Comparison of ENCODE assay signal across 26 mouse cellular contexts in genomic region chr3:108518276-108518675, GRCm38 (mm10). TPM values are rescaled to one million over a fixed set of nuclear protein-coding genes. Genes with fewer than 3 reads are reported as not detected.
DNase-seq lines count a peak whose midpoint lies in the region; ATAC-seq and TF ChIP-seq lines count a peak whose summit lies in the region.
"Had no signal": no experiment of that assay in that cellular context is flagged by ENCODE, and none has a peak within 500 bp of the region (broad histone marks: within the 10 kb centered on the region; RNA-seq: fewer than 3 reads in every experiment).

No protein-coding gene starts in this region.

- no peak for TF ChIP-seq EP300 in lung, postnatal 0 days (IDR thresholded peaks at IDR 0.05)

- no peaks in the 10 kb centered on the region for H3K9me3 ChIP-seq in lung, postnatal 0 days (ENCODE audit: low read length)
- H3K9me3 ChIP-seq in midbrain, embryonic 11.5 days (ENCODE audit: control insufficient read depth, low read length) = no peaks in the 10 kb centered on the region
- no peaks in the 10 kb centered on the region for H3K9me3 ChIP-seq in midbrain, embryonic 10.5 days (replicated peaks)
- H3K9me3 ChIP-seq in hindbrain, embryonic 14.5 days (ENCODE audit: control insufficient read depth, low read length) = no peaks in the 10 kb centered on the region
- H3K9me3 ChIP-seq: embryonic facial prominence, embryonic 13.5 days; embryonic facial prominence, embryonic 15.5 days; forebrain, embryonic 10.5 days; forebrain, embryonic 12.5 days had no signal

- no peaks in the 10 kb centered on the region for H3K27me3 ChIP-seq in lung, postnatal 0 days (replicated peaks; ENCODE audit: insufficient read depth, low read length)
- H3K27me3 ChIP-seq in midbrain, embryonic 11.5 days (ENCODE audit: control insufficient read depth, insufficient read depth, low read length) = no peaks in the 10 kb centered on the region
- no peaks in the 10 kb centered on the region for H3K27me3 ChIP-seq in midbrain, embryonic 10.5 days (ENCODE audit: low read depth, poor library complexity, severe bottlenecking)
- no peaks in the 10 kb centered on the region for H3K27me3 ChIP-seq in hindbrain, embryonic 14.5 days (ENCODE audit: control insufficient read depth, insufficient read depth, low read length)
- H3K27me3 ChIP-seq: embryonic facial prominence, embryonic 13.5 days; embryonic facial prominence, embryonic 15.5 days; forebrain, embryonic 12.5 days had no signal

- H3K4me1 ChIP-seq in lung, postnatal 0 days (ENCODE audit: insufficient read depth, low read depth, low read length) = 0 out of 2 replicates have a peak, but pooled peaks cover 3% of the 10 kb centered on the region
- H3K4me1 ChIP-seq in midbrain, embryonic 11.5 days (ENCODE audit: control insufficient read depth, insufficient read depth, low read length) = no peaks in the 10 kb centered on the region
- no peaks in the 10 kb centered on the region for H3K4me1 ChIP-seq in midbrain, embryonic 10.5 days
- 0 out of 2 replicates have a peak, but pooled peaks cover 3% of the 10 kb centered on the region for H3K4me1 ChIP-seq in hindbrain, embryonic 14.5 days (replicated peaks; ENCODE audit: control insufficient read depth, insufficient read depth, low read length)
- H3K4me1 ChIP-seq: embryonic facial prominence, embryonic 13.5 days; embryonic facial prominence, embryonic 15.5 days; forebrain, embryonic 10.5 days; forebrain, embryonic 12.5 days had no signal

- no peak for TF ChIP-seq CTCF in lung, postnatal 0 days (IDR thresholded peaks at IDR 0.05)

- no peaks in the 10 kb centered on the region for H3K36me3 ChIP-seq in lung, postnatal 0 days (ENCODE audit: insufficient read depth, low read length)
- H3K36me3 ChIP-seq in midbrain, embryonic 11.5 days (ENCODE audit: control insufficient read depth, insufficient read depth, low read length) = no peaks in the 10 kb centered on the region
- no peaks in the 10 kb centered on the region for H3K36me3 ChIP-seq in midbrain, embryonic 10.5 days
- no peaks in the 10 kb centered on the region for H3K36me3 ChIP-seq in hindbrain, embryonic 14.5 days (replicated peaks; ENCODE audit: control insufficient read depth, insufficient read depth)
- H3K36me3 ChIP-seq: embryonic facial prominence, embryonic 13.5 days; embryonic facial prominence, embryonic 15.5 days; forebrain, embryonic 10.5 days; forebrain, embryonic 12.5 days had no signal

- no peak overlapping the region for H3K9ac ChIP-seq in lung, postnatal 0 days (replicated peaks; ENCODE audit: low read depth)
- no peak overlapping the region for H3K9ac ChIP-seq in midbrain, embryonic 11.5 days (ENCODE audit: low read length)
- H3K9ac ChIP-seq in hindbrain, embryonic 14.5 days = no peak overlapping the region
- H3K9ac ChIP-seq: embryonic facial prominence, embryonic 13.5 days; embryonic facial prominence, embryonic 15.5 days; forebrain, embryonic 12.5 days had no signal

- peak; percentile 68 for DNase-seq in lung, postnatal 0 days (ENCODE audit: low spot score)
- DNase-seq in lung, postnatal 36 days = no peak
- DNase-seq in midbrain, embryonic 11.5 days (ENCODE audit: low spot score, missing footprints) = peak; percentile 72
- no peak for DNase-seq in midbrain, embryonic 10.5 days (ENCODE audit: low spot score)
- DNase-seq in Muller cell, postnatal 12 days (ENCODE audit: inconsistent ontology term) = peak; percentile 41
- DNase-seq in NIH3T3 (ENCODE audit: low read depth) = peak; percentile 32
- no peak for DNase-seq in hindbrain, embryonic 14.5 days (ENCODE audit: low spot score)
- DNase-seq: adrenal gland, adult 2 months; adrenal gland, postnatal 10 days; adrenal gland, postnatal 25 days; cerebellum, adult 11 months; cerebellum, adult 18-20 months; cerebellum, adult 8-10 months; cerebellum, adult 9-11 months; cerebellum, postnatal 14 days; cerebellum, postnatal 36 days; embryo, embryonic 11 days had no signal

- no peak overlapping the region for H3K4me2 ChIP-seq in lung, postnatal 0 days (replicated peaks; ENCODE audit: low read depth, low read length)
- H3K4me2 ChIP-seq in midbrain, embryonic 11.5 days = no peak overlapping the region
- no peak overlapping the region for H3K4me2 ChIP-seq in hindbrain, embryonic 14.5 days (replicated peaks)
- H3K4me2 ChIP-seq: embryonic facial prominence, embryonic 13.5 days; embryonic facial prominence, embryonic 15.5 days; forebrain, embryonic 12.5 days had no signal

- ATAC-seq in lung, postnatal 0 days = peak; percentile 64
- ATAC-seq in midbrain, embryonic 11.5 days (ENCODE audit: low FRiP score) = no peak
- ATAC-seq in hindbrain, embryonic 14.5 days (ENCODE audit: low FRiP score) = no peak
- ATAC-seq: forebrain, embryonic 14.5 days; forebrain, embryonic 16.5 days had no signal

- WGBS in lung, postnatal 0 days = 34% methylated on average over 4 of the region's 4 CpGs
- 62% methylated on average over 4 of the region's 4 CpGs for WGBS in midbrain, embryonic 11.5 days
- WGBS in midbrain, embryonic 10.5 days = 62% methylated on average over 4 of the region's 4 CpGs
- WGBS in hindbrain, embryonic 14.5 days = 54% methylated on average over 4 of the region's 4 CpGs

- no peak overlapping the region for H3K27ac ChIP-seq in lung, postnatal 0 days (ENCODE audit: low read length)
- no peak overlapping the region for H3K27ac ChIP-seq in midbrain, embryonic 11.5 days (ENCODE audit: low read depth, low read length)
- H3K27ac ChIP-seq in midbrain, embryonic 10.5 days (replicated peaks) = no peak overlapping the region; the same call in 1 of the 2 replicates
- H3K27ac ChIP-seq in hindbrain, embryonic 14.5 days = no peak overlapping the region
- H3K27ac ChIP-seq: embryonic facial prominence, embryonic 13.5 days; embryonic facial prominence, embryonic 15.5 days; forebrain, embryonic 10.5 days; forebrain, embryonic 12.5 days had no signal

- H3K4me3 ChIP-seq in lung, postnatal 0 days (ENCODE audit: low read depth, low read length) = no peak overlapping the region
- no peak overlapping the region for H3K4me3 ChIP-seq in midbrain, embryonic 11.5 days (ENCODE audit: low read depth, low read length)
- H3K4me3 ChIP-seq in midbrain, embryonic 10.5 days = no peak overlapping the region
- no peak overlapping the region for H3K4me3 ChIP-seq in hindbrain, embryonic 14.5 days (replicated peaks; ENCODE audit: low read length)
- H3K4me3 ChIP-seq: embryonic facial prominence, embryonic 13.5 days; embryonic facial prominence, embryonic 15.5 days; erythroblast, embryonic 14.5 days; forebrain, embryonic 10.5 days; forebrain, embryonic 12.5 days had no signal

RNA-seq across cellular contexts. Expression of gene 1700013F07Rik, which starts 15.7 kb away (rescaled TPM):
- polyA plus RNA-seq in lung, postnatal 0 days (2015; fragmentation: Nextera tagmentation; extraction: Ambion mirVana) = 6.4 and 7.9 TPM in 2 replicates
- 0.51 and 0.72 TPM in 2 replicates for polyA plus RNA-seq in midbrain, embryonic 11.5 days (2014; fragmentation: Nextera tagmentation; extraction: Ambion mirVana)
- polyA plus RNA-seq in midbrain, embryonic 10.5 days (2016; fragmentation: Nextera tagmentation; extraction: Ambion mirVana) = 0.49 and 0.63 TPM in 2 replicates
- polyA plus RNA-seq in hindbrain, embryonic 14.5 days (2014; fragmentation: Nextera tagmentation; extraction: Ambion mirVana) = 1.7 and 2.8 TPM in 2 replicates
- polyA plus RNA-seq: adrenal gland, adult 2 months; C2C12; embryonic facial prominence, embryonic 11.5 days; embryonic facial prominence, embryonic 13.5 days; erythroblast, embryonic 14.5 days had no signal

RNA-seq across cellular contexts. Expression of gene 5330417C22Rik, which starts 18.1 kb away (rescaled TPM):
- 32.4 and 45.7 TPM in 2 replicates for polyA plus RNA-seq in lung, postnatal 0 days (2015; fragmentation: Nextera tagmentation; extraction: Ambion mirVana)
- polyA plus RNA-seq in midbrain, embryonic 11.5 days (2014; fragmentation: Nextera tagmentation; extraction: Ambion mirVana) = 2.7 and 2.9 TPM in 2 replicates
- 2.6 and 3.2 TPM in 2 replicates for polyA plus RNA-seq in midbrain, embryonic 10.5 days (2016; fragmentation: Nextera tagmentation; extraction: Ambion mirVana)
- 15.4 and 18.3 TPM in 2 replicates for polyA plus RNA-seq in hindbrain, embryonic 14.5 days (2014; fragmentation: Nextera tagmentation; extraction: Ambion mirVana)

RNA-seq across cellular contexts. Expression of gene Tmem167b, which starts 44.0 kb away (rescaled TPM):
- polyA plus RNA-seq in lung, postnatal 0 days (2015; fragmentation: Nextera tagmentation; extraction: Ambion mirVana) = 41.8 and 42.7 TPM in 2 replicates
- 57.2 and 66.8 TPM in 2 replicates for polyA plus RNA-seq in midbrain, embryonic 11.5 days (2014; fragmentation: Nextera tagmentation; extraction: Ambion mirVana)
- polyA plus RNA-seq in midbrain, embryonic 10.5 days (2016; fragmentation: Nextera tagmentation; extraction: Ambion mirVana) = 38.6 and 50.8 TPM in 2 replicates
- polyA plus RNA-seq in hindbrain, embryonic 14.5 days (2014; fragmentation: Nextera tagmentation; extraction: Ambion mirVana) = 51.8 and 52.0 TPM in 2 replicates

RNA-seq across cellular contexts. Expression of gene Taf13, which starts 53.2 kb away (rescaled TPM):
- 41.0 and 45.9 TPM in 2 replicates for polyA plus RNA-seq in lung, postnatal 0 days (2015; fragmentation: Nextera tagmentation; extraction: Ambion mirVana)
- 89.4 and 90.8 TPM in 2 replicates for polyA plus RNA-seq in midbrain, embryonic 11.5 days (2014; fragmentation: Nextera tagmentation; extraction: Ambion mirVana)
- 72.9 and 78.3 TPM in 2 replicates for polyA plus RNA-seq in midbrain, embryonic 10.5 days (2016; fragmentation: Nextera tagmentation; extraction: Ambion mirVana)
- 41.0 and 50.6 TPM in 2 replicates for polyA plus RNA-seq in hindbrain, embryonic 14.5 days (2014; fragmentation: Nextera tagmentation; extraction: Ambion mirVana)
- polyA plus RNA-seq: erythroblast, embryonic 14.5 days had no signal

Comparison
In these comparisons a context has a peak if more than half of its experiments do, and no peak if none do; other contexts are left out.
1. DNase-seq: peak in lung, postnatal 0 days (single experiment), midbrain, embryonic 11.5 days (single experiment), Muller cell, postnatal 12 days (single experiment) and NIH3T3 (single experiment); none in lung, postnatal 36 days (single experiment), midbrain, embryonic 10.5 days (single experiment) and hindbrain, embryonic 14.5 days (single experiment).